Mouse (Mus musculus) c-Kit-positive CD71-positive TER-119-positive erythroid progenitor cells, embryonic 14.5 days (primary cell): ENCODE measurements around the gene Erich3.
A peak's percentile ranks its signal among the peaks of the same experiment; 100 is the strongest.
"Not testable (repeated sequence)": the region's sequence is repeated elsewhere in the genome, so short reads cannot be mapped to it uniquely, and the experiment has no call there.

Source experiments
- DNase-seq: peaks from one replicate; pipeline ENCODE4 v3.0.0-alpha.2; 2013; ENCODE audit warnings: low spot score

Erich3 gene

GRCm38 (mm10) chr3:154663545-154663944 lies at the start of gene Erich3:
Erich3 (plus strand) TSS chr3:154663859.
- no peak for DNase-seq

GRCm38 (mm10) chr3:154614771-154615170 lies 48.9 kb upstream of the Erich3 start:
- no peak for DNase-seq

- no peak for DNase-seq
Measured at GRCm38 (mm10) chr3:154615304-154615703, 48.4 kb upstream of the Erich3 start.

GRCm38 (mm10) chr3:154616106-154616505 lies 47.6 kb upstream of the Erich3 start:
- no peak for DNase-seq

- peak; percentile 4 for DNase-seq
Measured at GRCm38 (mm10) chr3:154628284-154628683, 35.4 kb upstream of the Erich3 start.

GRCm38 (mm10) chr3:154631281-154631680 lies 32.4 kb upstream of the Erich3 start:
- DNase-seq = not testable (repeated sequence)

- no peak for DNase-seq
Measured at GRCm38 (mm10) chr3:154633091-154633490, 30.6 kb upstream of the Erich3 start.

- DNase-seq = peak; percentile 33
Measured at GRCm38 (mm10) chr3:154646638-154647442, 16.8 kb upstream of the Erich3 start.

- DNase-seq = no peak
Measured at GRCm38 (mm10) chr3:154647443-154647780, 16.2 kb upstream of the Erich3 start.

GRCm38 (mm10) chr3:154649411-154650285 lies 14.0 kb upstream of the Erich3 start:
- DNase-seq = no peak

GRCm38 (mm10) chr3:154651192-154651821 lies 12.4 kb upstream of the Erich3 start:
- DNase-seq = no peak

GRCm38 (mm10) chr3:154652581-154653420 lies 10.9 kb upstream of the Erich3 start:
- DNase-seq = peak; percentile 13

- DNase-seq = no peak
Measured at GRCm38 (mm10) chr3:154653454-154653853, 10.2 kb upstream of the Erich3 start.

GRCm38 (mm10) chr3:154654284-154654683 lies 9.4 kb upstream of the Erich3 start:
- DNase-seq = no peak

GRCm38 (mm10) chr3:154654901-154655300 lies 8.8 kb upstream of the Erich3 start:
- no peak for DNase-seq

- no peak for DNase-seq
Measured at GRCm38 (mm10) chr3:154655711-154656110, 7.9 kb upstream of the Erich3 start.

- DNase-seq = no peak
Measured at GRCm38 (mm10) chr3:154663976-154664581, 420 bp downstream of the Erich3 start.

- DNase-seq = no peak
Measured at GRCm38 (mm10) chr3:154664636-154665035, 977 bp downstream of the Erich3 start.

GRCm38 (mm10) chr3:154668485-154668884 lies 4.8 kb downstream of the Erich3 start:
- no peak for DNase-seq

- no peak for DNase-seq
Measured at GRCm38 (mm10) chr3:154670584-154670983, 6.9 kb downstream of the Erich3 start.

- DNase-seq = no peak
Measured at GRCm38 (mm10) chr3:154671013-154671412, 7.4 kb downstream of the Erich3 start.
